Mouse (Mus musculus) forebrain, embryonic 11.5 days (tissue): ENCODE data around the gene Ttc37. TPM values are rescaled to one million over a fixed set of nuclear protein-coding genes. Genes with fewer than 3 reads are reported as not detected.

ENCODE experiments used
- polyA plus RNA-seq: library from polyadenylated mRNA; unstranded; fragments of >200 nt; fragmentation: Nextera tagmentation; extraction: Ambion mirVana; gene quantifications from 2 replicates; pipeline ENCODE4 v1.2.1, GENCODE M21; 2014

The Ttc37 gene
- polyA plus RNA-seq, 1 experiment from 2014 or later = 17.0 TPM

Other genes with a start within 250 kb of the Ttc37 start
- 64.4 and 66.7 TPM in 2 replicates for gene Rhobtb3, start 154.8 kb upstream of the Ttc37 start, polyA plus RNA-seq
- 0.67 TPM in 1 of 2 replicates, not detected in the other for gene Spata9, start 131.6 kb upstream of the Ttc37 start, polyA plus RNA-seq
- gene Rfesd, start 80.0 kb upstream of the Ttc37 start, polyA plus RNA-seq = 20.1 and 22.9 TPM in 2 replicates
- gene Gpr150, start 41.7 kb upstream of the Ttc37 start, polyA plus RNA-seq = 0.36 and 0.48 TPM in 2 replicates
- gene Arsk, start 74 bp upstream of the Ttc37 start, polyA plus RNA-seq = 4.8 and 6.6 TPM in 2 replicates
- not detected in 2 replicates for gene Fam81b, start 206.3 kb downstream of the Ttc37 start, polyA plus RNA-seq